10 mouse cellular contexts compared by ENCODE assay signal in the genomic region with DNA sequence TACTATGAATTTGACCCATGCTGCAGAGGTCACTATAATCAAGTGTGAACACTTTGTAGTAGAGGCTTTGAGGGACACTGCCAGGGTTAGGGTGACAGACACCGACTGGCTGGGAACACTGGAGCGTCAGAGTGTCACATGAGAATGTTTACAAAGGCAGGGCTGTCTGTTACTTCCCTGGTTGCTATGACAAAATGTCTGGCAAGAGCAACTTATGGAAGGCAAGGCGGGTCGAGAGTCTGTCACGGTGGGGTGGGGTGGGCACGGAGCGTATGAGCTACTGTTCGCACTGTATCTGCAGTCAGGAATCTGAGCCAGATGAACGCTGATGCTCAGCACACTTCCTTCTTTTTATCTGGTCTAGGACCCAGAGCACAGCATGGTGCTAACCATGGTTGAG. TPM values are rescaled to one million over a fixed set of nuclear protein-coding genes. Genes with fewer than 3 reads are reported as not detected.
A peak's percentile ranks its signal among the peaks of the same experiment; 100 is the strongest.
DNase-seq lines count a peak whose midpoint lies in the region; ATAC-seq and TF ChIP-seq lines count a peak whose summit lies in the region.
"Had no signal": no experiment of that assay in that cellular context is flagged by ENCODE, and none has a peak within 500 bp of the region (broad histone marks: within the 10 kb centered on the region; RNA-seq: fewer than 3 reads in every experiment).

No protein-coding gene starts in this region.

- peaks cover 2% of the 10 kb centered on the region for H3K36me3 ChIP-seq in heart, embryonic 13.5 days
- H3K36me3 ChIP-seq in lung, embryonic 15.5 days, result no peaks in the 10 kb centered on the region
- H3K36me3 ChIP-seq in forebrain, embryonic 15.5 days, result no peaks in the 10 kb centered on the region
- H3K36me3 ChIP-seq: limb, embryonic 13.5 days had no signal

- 0 out of 2 replicates have a peak overlapping the region, but pooled peaks have one; percentile 11 for H3K4me3 ChIP-seq in heart, embryonic 13.5 days
- H3K4me3 ChIP-seq in lung, embryonic 15.5 days, result no peak overlapping the region
- H3K4me3 ChIP-seq in lung, adult 2 months (replicated peaks; ENCODE audit: extremely low read depth, low read depth, low read length), result no peak overlapping the region
- H3K4me3 ChIP-seq in forebrain, embryonic 15.5 days, result no peak overlapping the region
- H3K4me3 ChIP-seq: limb, embryonic 13.5 days; myocyte had no signal

- H3K27ac ChIP-seq in heart, embryonic 13.5 days (replicated peaks), result no peak overlapping the region
- H3K27ac ChIP-seq in lung, embryonic 15.5 days, result no peak overlapping the region
- no peak overlapping the region; the same call in 1 of the 2 replicates for H3K27ac ChIP-seq in forebrain, embryonic 15.5 days (replicated peaks)
- H3K27ac ChIP-seq: limb, embryonic 13.5 days had no signal

- H3K4me2 ChIP-seq in heart, embryonic 13.5 days, result peak overlapping the region; percentile 57
- H3K4me2 ChIP-seq in lung, embryonic 15.5 days, result peak overlapping the region; percentile 33
- H3K4me2 ChIP-seq in forebrain, embryonic 15.5 days (replicated peaks), result no peak overlapping the region
- H3K4me2 ChIP-seq: limb, embryonic 13.5 days had no signal

- TF ChIP-seq POLR2A in lung, adult 2 months (IDR thresholded peaks at IDR 0.05; ENCODE audit: borderline replicate concordance, extremely low read depth, low read depth, low read length), result no peak

- H3K9ac ChIP-seq in heart, embryonic 13.5 days, result peak overlapping the region; percentile 59; the same call in 1 of the 2 replicates
- H3K9ac ChIP-seq in lung, embryonic 15.5 days, result no peak overlapping the region
- H3K9ac ChIP-seq in forebrain, embryonic 15.5 days (replicated peaks), result no peak overlapping the region
- H3K9ac ChIP-seq: limb, embryonic 13.5 days had no signal

- intact Hi-C loops in heart, postnatal 25 days (cut with DNase I), result loop anchor here (1.0 to 5.0 kb wide), 2 partner anchors 342 to 441 kb away; no protein-coding TSS in a partner anchor

- WGBS in heart, embryonic 13.5 days, result 40% methylated on average over 9 of the region's 9 CpGs
- whole genome bisulfite sequencing in lung, embryonic 15.5 days, result 12% methylated on average over 9 of the region's 9 CpGs
- WGBS in lung, adult 2 months, result 35% methylated on average over 9 of the region's 9 CpGs
- WGBS in forebrain, embryonic 15.5 days, result 57% methylated on average over 9 of the region's 9 CpGs

- no peak for ATAC-seq in heart, embryonic 13.5 days (ENCODE audit: extremely low read depth, insufficient number of reproducible peaks, low FRiP score, low TSS enrichment)
- ATAC-seq in lung, embryonic 15.5 days (ENCODE audit: borderline replicate concordance, extremely low read depth, low FRiP score, low TSS enrichment), result peak; percentile 44; the same call in 1 of the 2 replicates
- ATAC-seq in forebrain, embryonic 15.5 days (replicated peaks), result peak; percentile 78
- ATAC-seq in megakaryocyte-erythroid progenitor cell, adult 5-6 weeks (replicated peaks; ENCODE audit: low FRiP score, low TSS enrichment, poor library complexity, severe bottlenecking), result no peak

- H3K9me3 ChIP-seq in heart, embryonic 13.5 days, result no peaks in the 10 kb centered on the region
- no peaks in the 10 kb centered on the region for H3K9me3 ChIP-seq in lung, embryonic 15.5 days
- H3K9me3 ChIP-seq in forebrain, embryonic 15.5 days, result no peaks in the 10 kb centered on the region
- H3K9me3 ChIP-seq: limb, embryonic 13.5 days had no signal

- DNase-seq in heart, postnatal 25 days (ENCODE audit: low spot score), result no peak
- no peak for DNase-seq in lung, adult 2 months
- peak; percentile 16 for DNase-seq in mesoderm, embryonic 11.5 days (ENCODE audit: low read depth, low spot score)
- DNase-seq in thymus, postnatal 0 days (ENCODE audit: low spot score), result no peak

- peaks cover 23% of the 10 kb centered on the region for H3K4me1 ChIP-seq in heart, embryonic 13.5 days
- H3K4me1 ChIP-seq in lung, embryonic 15.5 days, result peaks cover 4% of the 10 kb centered on the region; the same call in 1 of the 2 replicates
- 0 out of 2 replicates have a peak, but pooled peaks cover 2% of the 10 kb centered on the region for H3K4me1 ChIP-seq in lung, adult 2 months (ENCODE audit: control insufficient read depth, insufficient read depth, low read length)
- peaks cover 16% of the 10 kb centered on the region; the same call in 1 of the 2 replicates for H3K4me1 ChIP-seq in forebrain, embryonic 15.5 days

- H3K27me3 ChIP-seq in heart, embryonic 13.5 days (replicated peaks), result no peaks in the 10 kb centered on the region
- H3K27me3 ChIP-seq in lung, embryonic 15.5 days, result no peaks in the 10 kb centered on the region
- H3K27me3 ChIP-seq in forebrain, embryonic 15.5 days, result no peaks in the 10 kb centered on the region

- no peak for TF ChIP-seq CTCF in lung, adult 2 months (IDR thresholded peaks at IDR 0.05; ENCODE audit: insufficient read depth, low read length)

RNA-seq across cellular contexts. Expression of a gene that starts 34.7 kb away (rescaled TPM):
- polyA plus RNA-seq in heart, embryonic 13.5 days (2015; fragmentation: Nextera tagmentation; extraction: Ambion mirVana), result 4.9 and 6.6 TPM in 2 replicates
- total RNA-seq in heart, postnatal 25 days (2021), result 10 to 100 TPM; 12.5 to 26.5 TPM
- polyA plus RNA-seq in lung, embryonic 15.5 days (2015; fragmentation: Nextera tagmentation; extraction: Ambion mirVana), result 0.69 and 0.74 TPM in 2 replicates
- polyA plus RNA-seq in lung, adult 2 months (2012; rRNA removed), result 5.2 and 10.1 TPM in 2 replicates
- polyA plus RNA-seq in forebrain, embryonic 15.5 days (2015; fragmentation: Nextera tagmentation; extraction: Ambion mirVana), result 2.5 and 2.9 TPM in 2 replicates
- not detected in 2 replicates for total RNA-seq in megakaryocyte-erythroid progenitor cell, adult 5-6 weeks (2014; fragmentation: Nextera tagmentation)
- 0.19 TPM in 1 of 2 replicates, not detected in the other for total RNA-seq in megakaryocyte-erythroid progenitor cell, adult 5-6 weeks (2017)
- polyA plus RNA-seq in thymus, postnatal 0 days (2015; fragmentation: Nextera tagmentation; extraction: Ambion mirVana), result 8.5 and 9.4 TPM in 2 replicates

Comparison
In these comparisons a context has a peak if more than half of its experiments do, and no peak if none do; other contexts are left out.
1. ATAC-seq: peak in lung, embryonic 15.5 days (single experiment) and forebrain, embryonic 15.5 days (single experiment); none in heart, embryonic 13.5 days (single experiment) and megakaryocyte-erythroid progenitor cell, adult 5-6 weeks (single experiment).